9 mouse cellular contexts compared by ENCODE assay signal in genomic region chr8:90244458-90245145, GRCm38 (mm10).
DNase-seq lines count a peak whose midpoint lies in the region; ATAC-seq lines count a peak whose summit lies in the region.
"Had no signal": no experiment of that assay in that cellular context is flagged by ENCODE, and none has a peak within 500 bp of the region (broad histone marks: within the 10 kb centered on the region; RNA-seq: fewer than 3 reads in every experiment).

No protein-coding gene starts in this region.

- no peaks in the 10 kb centered on the region for H3K4me1 ChIP-seq in embryonic facial prominence, embryonic 14.5 days (ENCODE audit: control insufficient read depth, insufficient read depth, low read length)
- peaks cover 4% of the 10 kb centered on the region; the same call in 1 of the 2 replicates for H3K4me1 ChIP-seq in kidney, embryonic 15.5 days
- H3K4me1 ChIP-seq in neural tube, embryonic 11.5 days (ENCODE audit: control insufficient read depth, insufficient read depth, low read length) = peaks cover 15% of the 10 kb centered on the region
- H3K4me1 ChIP-seq: heart, embryonic 15.5 days had no signal

- H3K4me3 ChIP-seq in embryonic facial prominence, embryonic 14.5 days (ENCODE audit: low read depth, low read length) = no peak overlapping the region
- no peak overlapping the region for H3K4me3 ChIP-seq in kidney, embryonic 15.5 days (replicated peaks)
- H3K4me3 ChIP-seq in neural tube, embryonic 11.5 days (ENCODE audit: low read depth, low read length) = no peak overlapping the region
- H3K4me3 ChIP-seq: heart, embryonic 15.5 days had no signal

- no peaks in the 10 kb centered on the region for H3K27me3 ChIP-seq in embryonic facial prominence, embryonic 14.5 days (replicated peaks; ENCODE audit: control insufficient read depth, insufficient read depth, low read length)
- no peaks in the 10 kb centered on the region for H3K27me3 ChIP-seq in kidney, embryonic 15.5 days
- H3K27me3 ChIP-seq in neural tube, embryonic 11.5 days (ENCODE audit: control insufficient read depth, insufficient read depth, low read length) = no peaks in the 10 kb centered on the region
- H3K27me3 ChIP-seq: heart, embryonic 15.5 days had no signal

- no peak overlapping the region for H3K4me2 ChIP-seq in embryonic facial prominence, embryonic 14.5 days (ENCODE audit: low read depth, low read length)
- no peak overlapping the region for H3K4me2 ChIP-seq in kidney, embryonic 15.5 days
- H3K4me2 ChIP-seq in neural tube, embryonic 11.5 days (ENCODE audit: low read depth) = no peak overlapping the region
- H3K4me2 ChIP-seq: heart, embryonic 15.5 days had no signal

- 36% methylated on average over 10 of the region's 10 CpGs for whole genome bisulfite sequencing in embryonic facial prominence, embryonic 14.5 days
- WGBS in kidney, embryonic 15.5 days = 47% methylated on average over 10 of the region's 10 CpGs
- 26% methylated on average over 10 of the region's 10 CpGs for WGBS in neural tube, embryonic 11.5 days

- H3K36me3 ChIP-seq in embryonic facial prominence, embryonic 14.5 days (ENCODE audit: control insufficient read depth, insufficient read depth, low read length) = peaks cover 8% of the 10 kb centered on the region; the same call in 1 of the 2 replicates
- peaks cover 8% of the 10 kb centered on the region for H3K36me3 ChIP-seq in kidney, embryonic 15.5 days
- H3K36me3 ChIP-seq in neural tube, embryonic 11.5 days (ENCODE audit: control insufficient read depth, insufficient read depth, low read length) = no peaks in the 10 kb centered on the region

- no peak overlapping the region for H3K9ac ChIP-seq in embryonic facial prominence, embryonic 14.5 days (ENCODE audit: low read depth, low read length)
- H3K9ac ChIP-seq in kidney, embryonic 15.5 days = no peak overlapping the region
- no peak overlapping the region for H3K9ac ChIP-seq in neural tube, embryonic 11.5 days (ENCODE audit: low read length)
- H3K9ac ChIP-seq: heart, embryonic 15.5 days had no signal

- peak; percentile 12 for DNase-seq in layer of hippocampus, adult 11-12 months (ENCODE audit: low spot score)
- DNase-seq in layer of hippocampus, adult 9-10 months (ENCODE audit: low spot score) = no peak
- DNase-seq in embryonic facial prominence, embryonic 14.5 days (ENCODE audit: low spot score) = peak; percentile 91
- peak; percentile 73 for DNase-seq in neural tube, embryonic 11.5 days (ENCODE audit: low spot score)
- no peak for DNase-seq in thymus, postnatal 0 days (ENCODE audit: low spot score)
- DNase-seq in lung, postnatal 14 days = no peak
- DNase-seq in frontal cortex, postnatal 14 days (ENCODE audit: low spot score in 2 of 2) = no peak

- H3K9me3 ChIP-seq in embryonic facial prominence, embryonic 14.5 days (ENCODE audit: control insufficient read depth, low read length) = no peaks in the 10 kb centered on the region
- H3K9me3 ChIP-seq in kidney, embryonic 15.5 days (replicated peaks) = no peaks in the 10 kb centered on the region
- no peaks in the 10 kb centered on the region for H3K9me3 ChIP-seq in neural tube, embryonic 11.5 days (ENCODE audit: control insufficient read depth, low read length)
- H3K9me3 ChIP-seq: heart, embryonic 15.5 days had no signal

- H3K27ac ChIP-seq in embryonic facial prominence, embryonic 14.5 days (replicated peaks; ENCODE audit: low read depth, low read length) = no peak overlapping the region
- H3K27ac ChIP-seq in kidney, embryonic 15.5 days = no peak overlapping the region
- H3K27ac ChIP-seq in neural tube, embryonic 11.5 days (ENCODE audit: low read depth, low read length) = peak overlapping the region; percentile 75
- H3K27ac ChIP-seq: heart, embryonic 15.5 days had no signal

- ATAC-seq in embryonic facial prominence, embryonic 14.5 days (ENCODE audit: low read depth) = peak; percentile 95
- peak; percentile 67; the same call in 1 of the 2 replicates for ATAC-seq in kidney, embryonic 15.5 days (replicated peaks; ENCODE audit: low FRiP score)
- peak; percentile 97 for ATAC-seq in neural tube, embryonic 11.5 days (ENCODE audit: insufficient read depth, low FRiP score, low TSS enrichment)

Comparison
In these comparisons a context has a peak if more than half of its experiments do, and no peak if none do; other contexts are left out.
1. DNase-seq: peak in layer of hippocampus, adult 11-12 months (single experiment), embryonic facial prominence, embryonic 14.5 days (single experiment) and neural tube, embryonic 11.5 days (single experiment); none in layer of hippocampus, adult 9-10 months (single experiment), thymus, postnatal 0 days (single experiment), lung, postnatal 14 days (single experiment) and frontal cortex, postnatal 14 days (0 of 2).
2. Peak in every context shown above with its lines, with median percentiles within 50 percentile points of each other: ATAC-seq.